9 mouse cellular contexts compared by ENCODE assay signal in the genomic region with DNA sequence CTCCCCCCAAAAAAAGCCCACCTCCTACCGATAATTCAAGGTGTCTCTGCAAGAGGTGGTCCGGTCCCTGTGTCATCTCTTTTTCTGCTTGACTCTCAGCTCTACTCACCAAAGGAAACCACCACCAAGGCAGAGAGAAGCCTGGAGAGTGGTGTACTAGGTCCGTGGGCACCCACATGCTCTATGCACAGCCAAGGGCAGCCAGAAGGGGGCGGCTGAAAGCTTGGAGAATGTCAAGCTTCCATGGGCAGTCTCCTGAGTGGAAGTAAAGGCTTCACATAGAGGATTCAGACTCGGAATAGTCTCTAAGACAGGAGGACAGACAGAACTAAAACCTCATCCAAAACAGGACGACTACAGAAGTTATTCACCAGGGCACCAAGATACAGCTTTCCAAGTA. TPM values are rescaled to one million over a fixed set of nuclear protein-coding genes. Genes with fewer than 3 reads are reported as not detected.
DNase-seq lines count a peak whose midpoint lies in the region; ATAC-seq and TF ChIP-seq lines count a peak whose summit lies in the region.
"Had no signal": no experiment of that assay in that cellular context is flagged by ENCODE, and none has a peak within 500 bp of the region (broad histone marks: within the 10 kb centered on the region; RNA-seq: fewer than 3 reads in every experiment).

No protein-coding gene starts in this region.

- TF ChIP-seq CTCF in kidney, postnatal 0 days (IDR thresholded peaks at IDR 0.05; ENCODE audit: low read depth): peak; percentile 53
- peak; percentile 57 for TF ChIP-seq CTCF in ES-Bruce4 (IDR thresholded peaks at IDR 0.05; ENCODE audit: low read depth, low read length)
- TF ChIP-seq CTCF in liver, postnatal 0 days (IDR thresholded peaks at IDR 0.05; ENCODE audit: low read depth): peak; percentile 64

- H3K9me3 ChIP-seq in kidney, postnatal 0 days (replicated peaks; ENCODE audit: low read length): no peaks in the 10 kb centered on the region
- peaks cover 5% of the 10 kb centered on the region; the same call in 1 of the 2 replicates for H3K9me3 ChIP-seq in kidney, embryonic 16.5 days (ENCODE audit: low read length)
- no peaks in the 10 kb centered on the region for H3K9me3 ChIP-seq in ES-Bruce4 (replicated peaks; ENCODE audit: control insufficient read depth, insufficient read depth, low read length, poor library complexity, severe bottlenecking)
- H3K9me3 ChIP-seq in liver, postnatal 0 days (ENCODE audit: low read length): no peaks in the 10 kb centered on the region
- H3K9me3 ChIP-seq in midbrain, embryonic 16.5 days (replicated peaks; ENCODE audit: control insufficient read depth, low read length, poor library complexity, severe bottlenecking): no peaks in the 10 kb centered on the region
- H3K9me3 ChIP-seq: neural tube, embryonic 12.5 days had no signal

- 0 out of 2 replicates have a peak, but pooled peaks cover 3% of the 10 kb centered on the region for H3K36me3 ChIP-seq in kidney, postnatal 0 days (ENCODE audit: insufficient read depth, low read length)
- H3K36me3 ChIP-seq in kidney, embryonic 16.5 days (ENCODE audit: insufficient read depth, low read length): peaks cover 8% of the 10 kb centered on the region
- peaks cover 2% of the 10 kb centered on the region; the same call in 1 of the 2 replicates for H3K36me3 ChIP-seq in ES-Bruce4 (ENCODE audit: control insufficient read depth, insufficient read depth, low read length, poor library complexity, severe bottlenecking)
- peaks cover 10% of the 10 kb centered on the region for H3K36me3 ChIP-seq in liver, postnatal 0 days (replicated peaks; ENCODE audit: insufficient read depth, low read length)
- H3K36me3 ChIP-seq in midbrain, embryonic 16.5 days (ENCODE audit: control insufficient read depth, insufficient read depth, low read length): peaks cover 11% of the 10 kb centered on the region; the same call in 1 of the 2 replicates

- H3K4me2 ChIP-seq in kidney, postnatal 0 days (ENCODE audit: low read length): no peak overlapping the region
- no peak overlapping the region for H3K4me2 ChIP-seq in kidney, embryonic 16.5 days (replicated peaks; ENCODE audit: low read depth, low read length)
- H3K4me2 ChIP-seq in liver, postnatal 0 days (ENCODE audit: low read depth, low read length): no peak overlapping the region
- H3K4me2 ChIP-seq in midbrain, embryonic 16.5 days (ENCODE audit: low read length): no peak overlapping the region
- H3K4me2 ChIP-seq: neural tube, embryonic 12.5 days had no signal

- H3K4me3 ChIP-seq in kidney, postnatal 0 days (replicated peaks; ENCODE audit: low read depth, low read length): no peak overlapping the region
- H3K4me3 ChIP-seq in kidney, embryonic 16.5 days (ENCODE audit: low read length): no peak overlapping the region
- H3K4me3 ChIP-seq in ES-Bruce4 (ENCODE audit: low read depth, low read length): no peak overlapping the region
- no peak overlapping the region for H3K4me3 ChIP-seq in liver, postnatal 0 days (ENCODE audit: low read depth, low read length)
- H3K4me3 ChIP-seq in midbrain, embryonic 16.5 days (ENCODE audit: low read depth, low read length): no peak overlapping the region
- H3K4me3 ChIP-seq: neural tube, embryonic 12.5 days had no signal

- 60% methylated on average over 6 of the region's 6 CpGs for WGBS in kidney, postnatal 0 days
- WGBS in kidney, embryonic 16.5 days: 57% methylated on average over 6 of the region's 6 CpGs
- WGBS in liver, postnatal 0 days (ENCODE audit: insufficient replicate concordance): 52% methylated on average over 6 of the region's 6 CpGs
- 65% methylated on average over 6 of the region's 6 CpGs for WGBS in midbrain, embryonic 16.5 days

- peak; percentile 14 for DNase-seq in kidney, postnatal 0 days (ENCODE audit: low spot score)
- DNase-seq in adrenal gland, adult 8-10 months: peak; percentile 60
- DNase-seq in liver, postnatal 0 days: peak; percentile 56
- DNase-seq in T-cell, adult 2 months (ENCODE audit: low spot score): no peak
- DNase-seq in ovary, adult 18-20 months (ENCODE audit: low spot score): no peak

- no peak overlapping the region for H3K27ac ChIP-seq in kidney, postnatal 0 days
- H3K27ac ChIP-seq in kidney, embryonic 16.5 days (ENCODE audit: low read length): no peak overlapping the region
- H3K27ac ChIP-seq in ES-Bruce4 (ENCODE audit: insufficient read depth, low read length): no peak overlapping the region
- no peak overlapping the region for H3K27ac ChIP-seq in liver, postnatal 0 days (ENCODE audit: low read depth)
- H3K27ac ChIP-seq in midbrain, embryonic 16.5 days (ENCODE audit: low read length): no peak overlapping the region
- H3K27ac ChIP-seq: neural tube, embryonic 12.5 days had no signal

- peaks cover 8% of the 10 kb centered on the region; the same call in 1 of the 2 replicates for H3K4me1 ChIP-seq in kidney, postnatal 0 days (replicated peaks; ENCODE audit: insufficient read depth, low read length)
- peaks cover 8% of the 10 kb centered on the region; the same call in 1 of the 2 replicates for H3K4me1 ChIP-seq in kidney, embryonic 16.5 days (ENCODE audit: insufficient read depth, low read length)
- no peaks in the 10 kb centered on the region for H3K4me1 ChIP-seq in ES-Bruce4 (ENCODE audit: control insufficient read depth, insufficient read depth, low read length)
- peaks cover 17% of the 10 kb centered on the region for H3K4me1 ChIP-seq in liver, postnatal 0 days (ENCODE audit: insufficient read depth)
- peaks cover 5% of the 10 kb centered on the region for H3K4me1 ChIP-seq in midbrain, embryonic 16.5 days (ENCODE audit: control insufficient read depth, insufficient read depth, low read length)

- H3K9ac ChIP-seq in kidney, postnatal 0 days (ENCODE audit: low read depth, low read length): no peak overlapping the region
- no peak overlapping the region for H3K9ac ChIP-seq in kidney, embryonic 16.5 days (replicated peaks; ENCODE audit: low read length)
- H3K9ac ChIP-seq in ES-Bruce4 (ENCODE audit: low read depth, poor library complexity, severe bottlenecking): no peak overlapping the region
- H3K9ac ChIP-seq in liver, postnatal 0 days (replicated peaks): no peak overlapping the region
- no peak overlapping the region for H3K9ac ChIP-seq in midbrain, embryonic 16.5 days (ENCODE audit: low read depth, low read length)
- H3K9ac ChIP-seq: neural tube, embryonic 12.5 days had no signal

- ATAC-seq in kidney, postnatal 0 days (replicated peaks; ENCODE audit: low FRiP score, low read depth): no peak
- no peak for ATAC-seq in kidney, embryonic 16.5 days (ENCODE audit: low FRiP score, low TSS enrichment)
- peak; percentile 38; the same call in 1 of the 2 replicates for ATAC-seq in liver, postnatal 0 days
- no peak for ATAC-seq in midbrain, embryonic 16.5 days

- TF ChIP-seq POLR2A in ES-Bruce4 (IDR thresholded peaks at IDR 0.05; ENCODE audit: insufficient read depth, low read length): no peak

- no peaks in the 10 kb centered on the region for H3K27me3 ChIP-seq in kidney, postnatal 0 days (ENCODE audit: insufficient read depth, low read length)
- H3K27me3 ChIP-seq in kidney, embryonic 16.5 days (ENCODE audit: insufficient read depth, low read length): no peaks in the 10 kb centered on the region
- H3K27me3 ChIP-seq in ES-Bruce4 (ENCODE audit: control insufficient read depth, insufficient read depth, low read length, poor library complexity, severe bottlenecking): no peaks in the 10 kb centered on the region
- H3K27me3 ChIP-seq in liver, postnatal 0 days (ENCODE audit: insufficient read depth, low read length): no peaks in the 10 kb centered on the region
- no peaks in the 10 kb centered on the region for H3K27me3 ChIP-seq in midbrain, embryonic 16.5 days (ENCODE audit: control insufficient read depth, insufficient read depth, low read depth, low read length)
- H3K27me3 ChIP-seq: neural tube, embryonic 12.5 days had no signal

- no peak for TF ChIP-seq EP300 in ES-Bruce4 (IDR thresholded peaks at IDR 0.05; ENCODE audit: insufficient read depth, low read depth, low read length)
- no peak for TF ChIP-seq EP300 in liver, postnatal 0 days (IDR thresholded peaks at IDR 0.05; ENCODE audit: low read depth)

RNA-seq across cellular contexts. Expression of a gene that starts 10.2 kb away (rescaled TPM):
- 68.2 and 78.1 TPM in 2 replicates for polyA plus RNA-seq in kidney, postnatal 0 days (2015; fragmentation: Nextera tagmentation; extraction: Ambion mirVana)
- 91.8 and 97.9 TPM in 2 replicates for polyA plus RNA-seq in kidney, embryonic 16.5 days (2015; fragmentation: Nextera tagmentation; extraction: Ambion mirVana)
- 31.2 and 31.6 TPM in 2 replicates for polyA plus RNA-seq in ES-Bruce4 (2011; ENCODE audit: insufficient read depth, insufficient read length, low read depth, missing spikeins)
- 100 to 1,000 TPM; 321 to 416 (median 344) TPM for total RNA-seq in adrenal gland, adult 8-10 months (2022)
- 98.6 and 108 TPM in 2 replicates for polyA plus RNA-seq in liver, postnatal 0 days (2015; fragmentation: Nextera tagmentation; extraction: Ambion mirVana)
- polyA plus RNA-seq in midbrain, embryonic 16.5 days (2015; fragmentation: Nextera tagmentation; extraction: Ambion mirVana): 241 and 246 TPM in 2 replicates

RNA-seq across cellular contexts. Expression of a gene that starts 20.9 kb away (rescaled TPM):
- polyA plus RNA-seq in kidney, postnatal 0 days (2015; fragmentation: Nextera tagmentation; extraction: Ambion mirVana): 22.9 and 23.2 TPM in 2 replicates
- polyA plus RNA-seq in kidney, embryonic 16.5 days (2015; fragmentation: Nextera tagmentation; extraction: Ambion mirVana): 37.7 and 39.5 TPM in 2 replicates
- polyA plus RNA-seq in ES-Bruce4 (2011; ENCODE audit: insufficient read depth, insufficient read length, low read depth, missing spikeins): 44.5 and 45.2 TPM in 2 replicates
- total RNA-seq in adrenal gland, adult 8-10 months (2022): 100 to 1,000 TPM in 3 of 4 experiments, 10 to 100 TPM in 1; 90.7 to 123 (median 113) TPM
- polyA plus RNA-seq in liver, postnatal 0 days (2015; fragmentation: Nextera tagmentation; extraction: Ambion mirVana): 9.2 and 10.6 TPM in 2 replicates
- 39.3 and 42.7 TPM in 2 replicates for polyA plus RNA-seq in midbrain, embryonic 16.5 days (2015; fragmentation: Nextera tagmentation; extraction: Ambion mirVana)

RNA-seq across cellular contexts. Expression of a gene that starts 50.6 kb away (rescaled TPM):
- polyA plus RNA-seq in kidney, postnatal 0 days (2015; fragmentation: Nextera tagmentation; extraction: Ambion mirVana): 45.3 and 47.1 TPM in 2 replicates
- 59.8 and 66.8 TPM in 2 replicates for polyA plus RNA-seq in kidney, embryonic 16.5 days (2015; fragmentation: Nextera tagmentation; extraction: Ambion mirVana)
- polyA plus RNA-seq in ES-Bruce4 (2011; ENCODE audit: insufficient read depth, insufficient read length, low read depth, missing spikeins): 26.3 and 28.9 TPM in 2 replicates
- total RNA-seq in adrenal gland, adult 8-10 months (2022): 10 to 100 TPM; 27.2 to 31.9 (median 28.8) TPM
- polyA plus RNA-seq in liver, postnatal 0 days (2015; fragmentation: Nextera tagmentation; extraction: Ambion mirVana): 10.5 and 11.1 TPM in 2 replicates
- 35.1 and 37.1 TPM in 2 replicates for polyA plus RNA-seq in midbrain, embryonic 16.5 days (2015; fragmentation: Nextera tagmentation; extraction: Ambion mirVana)

RNA-seq across cellular contexts. Expression of a gene that starts 59.9 kb away (rescaled TPM):
- 0.04 TPM in 1 of 2 replicates, not detected in the other for polyA plus RNA-seq in kidney, postnatal 0 days (2015; fragmentation: Nextera tagmentation; extraction: Ambion mirVana)
- polyA plus RNA-seq in kidney, embryonic 16.5 days (2015; fragmentation: Nextera tagmentation; extraction: Ambion mirVana): 0.08 TPM in 1 of 2 replicates, not detected in the other
- polyA plus RNA-seq in ES-Bruce4 (2011; ENCODE audit: insufficient read depth, insufficient read length, low read depth, missing spikeins): 0.76 and 0.79 TPM in 2 replicates
- total RNA-seq in adrenal gland, adult 8-10 months (2022): not detected
- 0.02 and 0.04 TPM in 2 replicates for polyA plus RNA-seq in liver, postnatal 0 days (2015; fragmentation: Nextera tagmentation; extraction: Ambion mirVana)
- 0.10 and 0.20 TPM in 2 replicates for polyA plus RNA-seq in midbrain, embryonic 16.5 days (2015; fragmentation: Nextera tagmentation; extraction: Ambion mirVana)
- polyA plus RNA-seq: neural tube, embryonic 12.5 days had no signal

Comparison
In these comparisons a context has a peak if more than half of its experiments do, and no peak if none do; other contexts are left out.
1. DNase-seq: peak in kidney, postnatal 0 days (single experiment), adrenal gland, adult 8-10 months (single experiment) and liver, postnatal 0 days (single experiment); none in T-cell, adult 2 months (single experiment) and ovary, adult 18-20 months (single experiment).
2. Peak in every context shown above with its lines, with median percentiles within 50 percentile points of each other: CTCF ChIP-seq.